Mouse (Mus musculus): Measurements from ENCODE around the gene Foxo6.

GRCm38 (mm10) chr4:120313309-120313708 is 26.2 kb upstream of the Foxo6 start:
- TF ChIP-seq CTCF (IDR thresholded peaks at IDR 0.05; ENCODE audit: low read depth) (no peak), EP300 (optimal IDR thresholded peaks at IDR 0.05) (no peak)
